Comparison of ENCODE assay signal across 8 mouse cellular contexts in genomic region chr5:114980122-114980748, GRCm38 (mm10). TPM values are rescaled to one million over a fixed set of nuclear protein-coding genes. Genes with fewer than 3 reads are reported as not detected.
DNase-seq lines count a peak whose midpoint lies in the region; ATAC-seq and TF ChIP-seq lines count a peak whose summit lies in the region.

No protein-coding gene starts in this region.

- peak overlapping the region; percentile 42 for H3K9ac ChIP-seq in heart, embryonic 16.5 days (ENCODE audit: low read length)
- peak overlapping the region; percentile 41; the same call in 1 of the 2 replicates for H3K9ac ChIP-seq in lung, embryonic 14.5 days
- H3K9ac ChIP-seq in stomach, embryonic 16.5 days (ENCODE audit: low read length): peak overlapping the region; percentile 32

- ATAC-seq in heart, embryonic 16.5 days (replicated peaks; ENCODE audit: extremely low read depth, insufficient read depth, low FRiP score): no peak
- ATAC-seq in lung, embryonic 14.5 days (ENCODE audit: insufficient read depth): peak; percentile 36; the same call in 1 of the 2 replicates
- peak; percentile 32; the same call in 1 of the 2 replicates for ATAC-seq in stomach, embryonic 16.5 days (ENCODE audit: insufficient read depth, low FRiP score)

- peak overlapping the region; percentile 73 for H3K4me3 ChIP-seq in E14TG2a.4 (replicated peaks; ENCODE audit: low read length)
- H3K4me3 ChIP-seq in bone marrow, adult 2 months (replicated peaks; ENCODE audit: control insufficient read depth, low read depth, low read length): peak overlapping the region; percentile 34
- H3K4me3 ChIP-seq in heart, embryonic 16.5 days (ENCODE audit: low read length): peak overlapping the region; percentile 65
- peak overlapping the region; percentile 40 for H3K4me3 ChIP-seq in lung, embryonic 14.5 days (ENCODE audit: low read depth, low read length)
- H3K4me3 ChIP-seq in stomach, embryonic 16.5 days (replicated peaks; ENCODE audit: low read length): peak overlapping the region; percentile 40

- no peak for TF ChIP-seq CTCF in E14TG2a.4 (conservative IDR thresholded peaks at IDR 0.05; ENCODE audit: low read length)
- TF ChIP-seq CTCF in bone marrow, adult 2 months (IDR thresholded peaks at IDR 0.05; ENCODE audit: control insufficient read depth, insufficient read depth, low read length): no peak
- TF ChIP-seq CTCF in lung, embryonic 14.5 days (IDR thresholded peaks at IDR 0.05; ENCODE audit: low read depth): no peak

- H3K27ac ChIP-seq in bone marrow, adult 2 months (ENCODE audit: control insufficient read depth, insufficient read depth, low read depth, low read length, poor library complexity): peak overlapping the region; percentile 54; the same call in 1 of the 2 replicates
- H3K27ac ChIP-seq in heart, embryonic 16.5 days (ENCODE audit: low read length): no peak overlapping the region
- H3K27ac ChIP-seq in lung, embryonic 14.5 days (ENCODE audit: low read depth): no peak overlapping the region
- H3K27ac ChIP-seq in stomach, embryonic 16.5 days (ENCODE audit: low read length): no peak overlapping the region

- no peaks in the 10 kb centered on the region for H3K27me3 ChIP-seq in E14TG2a.4 (ENCODE audit: insufficient read depth, low read length)
- no peaks in the 10 kb centered on the region for H3K27me3 ChIP-seq in heart, embryonic 16.5 days (ENCODE audit: control insufficient read depth, insufficient read depth, low read length)
- no peaks in the 10 kb centered on the region for H3K27me3 ChIP-seq in lung, embryonic 14.5 days (ENCODE audit: insufficient read depth, low read length)
- H3K27me3 ChIP-seq in stomach, embryonic 16.5 days (ENCODE audit: control insufficient read depth, insufficient read depth, low read length): no peaks in the 10 kb centered on the region

- H3K36me3 ChIP-seq in E14TG2a.4 (ENCODE audit: insufficient read depth, low read length): no peaks in the 10 kb centered on the region
- H3K36me3 ChIP-seq in heart, embryonic 16.5 days (ENCODE audit: control insufficient read depth, insufficient read depth): no peaks in the 10 kb centered on the region
- H3K36me3 ChIP-seq in lung, embryonic 14.5 days (ENCODE audit: insufficient read depth): no peaks in the 10 kb centered on the region
- no peaks in the 10 kb centered on the region for H3K36me3 ChIP-seq in stomach, embryonic 16.5 days (ENCODE audit: control insufficient read depth, insufficient read depth, low read length)

- DNase-seq in lung, embryonic 14.5 days: peak; percentile 39
- no peak for DNase-seq in left cerebral cortex, adult 8-10 months (ENCODE audit: low spot score in 2 of 2)
- no peak for DNase-seq in layer of hippocampus, adult 9-10 months (ENCODE audit: low spot score)
- no peak for DNase-seq in adrenal gland, adult 2 months

- no peaks in the 10 kb centered on the region for H3K9me3 ChIP-seq in E14TG2a.4 (ENCODE audit: low read length)
- no peaks in the 10 kb centered on the region; the same call in 1 of the 2 replicates for H3K9me3 ChIP-seq in heart, embryonic 16.5 days (replicated peaks; ENCODE audit: control insufficient read depth, low read length)
- H3K9me3 ChIP-seq in lung, embryonic 14.5 days (ENCODE audit: low read depth, low read length): no peaks in the 10 kb centered on the region
- no peaks in the 10 kb centered on the region for H3K9me3 ChIP-seq in stomach, embryonic 16.5 days (replicated peaks; ENCODE audit: control insufficient read depth, low read length)

- 46% methylated on average over 16 of the region's 16 CpGs for WGBS in bone marrow, adult 2 months
- WGBS in heart, embryonic 16.5 days: 24% methylated on average over 16 of the region's 16 CpGs
- 22% methylated on average over 16 of the region's 16 CpGs for WGBS in lung, embryonic 14.5 days
- 35% methylated on average over 16 of the region's 16 CpGs for WGBS in stomach, embryonic 16.5 days

- H3K4me2 ChIP-seq in heart, embryonic 16.5 days (ENCODE audit: low read depth, low read length): peak overlapping the region; percentile 98
- peak overlapping the region; percentile 76 for H3K4me2 ChIP-seq in lung, embryonic 14.5 days
- peak overlapping the region; percentile 67 for H3K4me2 ChIP-seq in stomach, embryonic 16.5 days (ENCODE audit: low read depth, low read length)

- no peak for TF ChIP-seq POLR2A in bone marrow, adult 2 months (IDR thresholded peaks at IDR 0.05; ENCODE audit: borderline replicate concordance, control insufficient read depth, low read depth, low read length)

- peaks cover 30% of the 10 kb centered on the region for H3K4me1 ChIP-seq in E14TG2a.4 (replicated peaks; ENCODE audit: low read depth, low read length)
- H3K4me1 ChIP-seq in bone marrow, adult 2 months (ENCODE audit: control insufficient read depth, insufficient read depth, low read length): no peaks in the 10 kb centered on the region
- peaks cover 5% of the 10 kb centered on the region; the same call in 1 of the 2 replicates for H3K4me1 ChIP-seq in heart, embryonic 16.5 days (ENCODE audit: control insufficient read depth, insufficient read depth, low read length)
- 0 out of 2 replicates have a peak, but pooled peaks cover 2% of the 10 kb centered on the region for H3K4me1 ChIP-seq in lung, embryonic 14.5 days (ENCODE audit: insufficient read depth)
- peaks cover 10% of the 10 kb centered on the region for H3K4me1 ChIP-seq in stomach, embryonic 16.5 days (ENCODE audit: control insufficient read depth, insufficient read depth, low read length)

RNA-seq across cellular contexts. Expression of gene Hnf1a, which starts 9.3 kb away (rescaled TPM):
- polyA plus RNA-seq in bone marrow, adult 2 months (2011; ENCODE audit: insufficient read depth, insufficient read length, low replicate concordance, missing spikeins): not detected in 2 replicates
- 0.22 and 0.46 TPM in 2 replicates for polyA plus RNA-seq in heart, embryonic 16.5 days (2015; fragmentation: Nextera tagmentation; extraction: Ambion mirVana)
- polyA plus RNA-seq in lung, embryonic 14.5 days (2014; fragmentation: Nextera tagmentation; extraction: Ambion mirVana): 0.05 TPM in 1 of 2 replicates, not detected in the other
- 8.7 and 9.8 TPM in 2 replicates for polyA plus RNA-seq in stomach, embryonic 16.5 days (2015; fragmentation: Nextera tagmentation; extraction: Ambion mirVana)
- not detected for total RNA-seq in left cerebral cortex, adult 8-10 months (2022)
- under 1 TPM in 1 of 2 experiments, not detected in 1; 0.09 TPM for total RNA-seq in adrenal gland, adult 2 months (2021)
- polyA plus RNA-seq in adrenal gland, adult 2 months (2012; rRNA removed): 0.03 TPM in 1 of 2 replicates, not detected in the other

RNA-seq across cellular contexts. Expression of gene Sppl3, which starts 30.7 kb away (rescaled TPM):
- polyA plus RNA-seq in bone marrow, adult 2 months (2011; ENCODE audit: insufficient read depth, insufficient read length, low replicate concordance, missing spikeins): 33.9 and 44.8 TPM in 2 replicates
- 6.8 and 7.3 TPM in 2 replicates for polyA plus RNA-seq in heart, embryonic 16.5 days (2015; fragmentation: Nextera tagmentation; extraction: Ambion mirVana)
- 32.8 and 39.6 TPM in 2 replicates for polyA plus RNA-seq in lung, embryonic 14.5 days (2014; fragmentation: Nextera tagmentation; extraction: Ambion mirVana)
- 9.6 and 10.6 TPM in 2 replicates for polyA plus RNA-seq in stomach, embryonic 16.5 days (2015; fragmentation: Nextera tagmentation; extraction: Ambion mirVana)
- total RNA-seq in left cerebral cortex, adult 8-10 months (2022): 10 to 100 TPM; 83.7 to 90.3 (median 85.0) TPM
- 10 to 100 TPM; 42.3 to 49.4 TPM for total RNA-seq in adrenal gland, adult 2 months (2021)
- 66.2 and 68.2 TPM in 2 replicates for polyA plus RNA-seq in adrenal gland, adult 2 months (2012; rRNA removed)

RNA-seq across cellular contexts. Expression of gene 2210016L21Rik, which starts 38.3 kb away (rescaled TPM):
- polyA plus RNA-seq in bone marrow, adult 2 months (2011; ENCODE audit: insufficient read depth, insufficient read length, low replicate concordance, missing spikeins): 9.7 and 15.9 TPM in 2 replicates
- 32.6 and 37.1 TPM in 2 replicates for polyA plus RNA-seq in heart, embryonic 16.5 days (2015; fragmentation: Nextera tagmentation; extraction: Ambion mirVana)
- polyA plus RNA-seq in lung, embryonic 14.5 days (2014; fragmentation: Nextera tagmentation; extraction: Ambion mirVana): 44.3 and 50.6 TPM in 2 replicates
- 45.6 and 53.5 TPM in 2 replicates for polyA plus RNA-seq in stomach, embryonic 16.5 days (2015; fragmentation: Nextera tagmentation; extraction: Ambion mirVana)
- total RNA-seq in left cerebral cortex, adult 8-10 months (2022): 100 to 1,000 TPM; 192 to 228 (median 217) TPM
- 10 to 100 TPM; 36.2 to 55.3 TPM for total RNA-seq in adrenal gland, adult 2 months (2021)
- polyA plus RNA-seq in adrenal gland, adult 2 months (2012; rRNA removed): 24.5 and 28.1 TPM in 2 replicates

RNA-seq across cellular contexts. Expression of gene Oasl1, which starts 57.2 kb away (rescaled TPM):
- polyA plus RNA-seq in bone marrow, adult 2 months (2011; ENCODE audit: insufficient read depth, insufficient read length, low replicate concordance, missing spikeins): 8.7 and 13.5 TPM in 2 replicates
- 0.89 and 1.4 TPM in 2 replicates for polyA plus RNA-seq in heart, embryonic 16.5 days (2015; fragmentation: Nextera tagmentation; extraction: Ambion mirVana)
- polyA plus RNA-seq in lung, embryonic 14.5 days (2014; fragmentation: Nextera tagmentation; extraction: Ambion mirVana): 0.50 TPM in 2 replicates
- polyA plus RNA-seq in stomach, embryonic 16.5 days (2015; fragmentation: Nextera tagmentation; extraction: Ambion mirVana): 1.3 and 2.1 TPM in 2 replicates
- total RNA-seq in left cerebral cortex, adult 8-10 months (2022): under 1 TPM in 2 of 4 experiments, not detected in 2; 0.35 to 0.68 TPM
- total RNA-seq in adrenal gland, adult 2 months (2021): 1 to 10 TPM in 1 of 2 experiments, under 1 TPM in 1; 0.98 to 1.3 TPM
- polyA plus RNA-seq in adrenal gland, adult 2 months (2012; rRNA removed): 5.0 and 7.4 TPM in 2 replicates
